Mouse (Mus musculus) midbrain, embryonic 16.5 days (tissue): Measurements from ENCODE around the gene P2rx6. TPM values are rescaled to one million over a fixed set of nuclear protein-coding genes. Genes with fewer than 3 reads are reported as not detected.

ENCODE experiments used
- ATAC-seq: fragments of 200-750 bp; cut with Nextera tagmentation; 2 replicates; pipeline ENCODE4 v1.8.0; 2017; ENCODE audit warnings: moderate TSS enrichment
- H3K27ac ChIP-seq: fragments of 300-500 bp; sonication (generic); 2 replicates; pipeline ENCODE4 v1.5.1; 2014; ENCODE audit warnings: mild to moderate bottlenecking, low read length, mixed read lengths
- H3K27me3 ChIP-seq: fragments of 300-500 bp; sonication (generic); 2 replicates; pipeline ENCODE4 v1.6.1; 2014; ENCODE audit warnings: low read depth, low read length, mixed read lengths; ENCODE audit not compliant: control insufficient read depth, insufficient read depth
- H3K36me3 ChIP-seq: fragments of 300-500 bp; sonication (generic); 2 replicates; pipeline ENCODE4 v1.6.1; 2014; ENCODE audit warnings: mild to moderate bottlenecking, low read length, moderate library complexity, mixed read lengths; ENCODE audit not compliant: control insufficient read depth, insufficient read depth
- H3K4me1 ChIP-seq: fragments of 300-500 bp; sonication (generic); 2 replicates; pipeline ENCODE4 v1.6.1; 2014; ENCODE audit warnings: mild to moderate bottlenecking, low read length, mixed read lengths; ENCODE audit not compliant: control insufficient read depth, insufficient read depth
- H3K4me2 ChIP-seq: fragments of 300-500 bp; sonication (generic); 2 replicates; pipeline ENCODE4 v1.6.1; 2014; ENCODE audit warnings: mild to moderate bottlenecking, low read length, mixed read lengths
- H3K4me3 ChIP-seq: fragments of 300-500 bp; sonication (generic); 2 replicates; pipeline ENCODE4 v1.5.1; 2014; ENCODE audit warnings: low read depth, mild to moderate bottlenecking, low read length, moderate library complexity, mixed read lengths
- H3K9ac ChIP-seq: fragments of 300-500 bp; sonication (generic); 2 replicates; pipeline ENCODE4 v1.6.1; 2014; ENCODE audit warnings: low read depth, low read length, mixed read lengths
- H3K9me3 ChIP-seq: fragments of 300-500 bp; sonication (generic); replicated peaks from 2 replicates; pipeline ENCODE4 v1.6.1; 2014; ENCODE audit warnings: mild to moderate bottlenecking, low read length, mixed read lengths; ENCODE audit not compliant: control insufficient read depth, poor library complexity, severe bottlenecking
- WGBS: fragments of 180-500 bp; shearing (Covaris S2); extraction: QIAGEN DNeasy Blood & Tissue Kit; methylation state at CpG from one replicate; pipeline ENCODE4 v1.1.7; 2014; 5-methylcytosine and 5-hydroxymethylcytosine counted together
- polyA plus RNA-seq: library from polyadenylated mRNA; unstranded; fragments of >200 nt; fragmentation: Nextera tagmentation; extraction: Ambion mirVana; gene quantifications from 2 replicates; pipeline ENCODE4 v1.2.1, GENCODE M21; 2015

Gene P2rx6
- 3.0 and 3.5 TPM in 2 replicates for polyA plus RNA-seq

DNA sequence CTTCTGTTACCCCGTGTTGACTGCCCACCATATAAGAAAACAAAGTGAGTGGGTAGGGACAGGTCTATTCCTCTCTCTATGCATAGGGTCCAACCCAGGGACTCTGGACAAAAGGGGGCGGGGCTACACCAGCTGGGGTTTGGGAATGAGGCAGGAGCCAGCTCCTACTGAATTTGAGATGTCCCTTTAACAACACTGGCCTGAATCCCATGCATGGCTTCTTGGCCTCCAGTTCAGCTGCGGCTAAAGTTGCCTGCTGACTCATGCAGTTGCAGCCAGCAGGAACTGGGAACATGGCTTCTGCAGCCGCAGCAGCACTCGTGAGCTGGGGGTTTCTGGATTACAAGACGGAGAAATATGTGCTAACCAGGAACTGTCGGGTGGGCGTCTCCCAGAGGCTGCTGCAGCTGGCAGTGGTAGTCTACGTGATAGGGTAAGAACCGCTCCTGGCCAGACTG lies at the start of gene P2rx6:
Gene P2rx6, plus strand, starts transcription at position 135 of the 458 bp plus-strand sequence.
- Histone ChIP-seq H3K27ac (peak within 1 kb of the TSS; percentile 38), H3K9ac (peak within 1 kb of the TSS; percentile 16; the same call in 1 of the 2 replicates)
- 3% methylated on average over 10 of the region's 10 CpGs for WGBS

DNA sequence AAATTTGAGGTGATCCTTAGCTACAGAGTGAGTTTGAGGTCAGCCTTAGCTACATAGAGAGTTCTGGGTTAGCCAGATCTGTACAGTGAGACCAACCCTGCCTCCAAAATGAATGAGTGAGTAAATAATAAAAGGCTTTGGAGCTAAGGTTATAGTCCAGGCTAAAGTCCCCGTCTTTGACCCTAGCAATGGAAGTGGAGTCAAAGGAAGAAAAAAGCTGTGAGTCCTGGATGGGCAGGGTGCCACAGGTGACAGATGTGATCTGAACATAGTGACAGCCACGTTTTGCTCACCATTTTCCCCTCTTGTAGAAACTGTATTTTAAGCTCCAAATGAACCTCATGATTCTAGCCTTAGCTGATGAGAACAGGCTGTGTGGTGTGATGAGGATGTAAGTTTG lies 42.8 kb upstream of the P2rx6 start:
- no peak overlapping the region for H3K27ac ChIP-seq
- no peak overlapping the region for H3K9ac ChIP-seq
- no peak for ATAC-seq
- no peaks in the 10 kb centered on the region for H3K4me1 ChIP-seq
- H3K9me3 ChIP-seq = no peaks in the 10 kb centered on the region
- no peak overlapping the region for H3K4me2 ChIP-seq
- no peak overlapping the region for H3K4me3 ChIP-seq
- H3K27me3 ChIP-seq = no peaks in the 10 kb centered on the region
- WGBS = 88% methylated on average over 2 of the region's 2 CpGs
- H3K36me3 ChIP-seq = peaks cover 58% of the 10 kb centered on the region

More for the DNA sequence above, at the start of gene P2rx6:
- H3K9me3 ChIP-seq = no peaks in the 10 kb centered on the region
- peaks cover 18% of the 10 kb centered on the region for H3K4me1 ChIP-seq
- no peaks in the 10 kb centered on the region for H3K36me3 ChIP-seq
- H3K4me2 ChIP-seq = peak within 1 kb of the TSS; percentile 44
- ATAC-seq = peak; percentile 22
- peak within 1 kb of the TSS; percentile 19; the same call in 1 of the 2 replicates for H3K4me3 ChIP-seq
- H3K27me3 ChIP-seq = no peaks in the 10 kb centered on the region; the same call in 1 of the 2 replicates

DNA sequence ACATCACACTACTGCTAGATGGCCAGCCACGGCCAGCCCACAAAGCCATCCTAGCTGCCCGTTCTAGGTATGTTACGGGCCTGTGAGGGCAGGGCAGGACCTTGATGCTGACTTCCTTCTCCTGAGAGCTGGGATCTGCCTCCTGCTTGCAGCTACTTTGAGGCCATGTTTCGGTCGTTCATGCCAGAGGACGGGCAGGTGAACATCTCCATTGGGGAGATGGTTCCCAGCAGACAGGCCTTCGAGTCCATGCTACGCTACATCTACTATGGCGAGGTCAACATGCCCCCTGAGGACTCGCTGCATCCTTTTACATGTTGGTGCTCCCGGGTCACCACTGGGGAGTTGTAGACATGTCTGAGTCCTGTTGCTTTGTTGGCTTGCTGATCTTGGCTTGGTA lies 37.5 kb upstream of the P2rx6 start:
- Histone ChIP-seq H3K9me3 (no peaks in the 10 kb centered on the region), H3K4me3 (no peak overlapping the region), H3K27ac (no peak overlapping the region), H3K4me2 (no peak overlapping the region), H3K9ac (no peak overlapping the region), H3K27me3 (no peaks in the 10 kb centered on the region), H3K4me1 (no peaks in the 10 kb centered on the region), H3K36me3 (peaks cover 69% of the 10 kb centered on the region)
- WGBS = 92% methylated on average over 11 of the region's 11 CpGs
- ATAC-seq = no peak

DNA sequence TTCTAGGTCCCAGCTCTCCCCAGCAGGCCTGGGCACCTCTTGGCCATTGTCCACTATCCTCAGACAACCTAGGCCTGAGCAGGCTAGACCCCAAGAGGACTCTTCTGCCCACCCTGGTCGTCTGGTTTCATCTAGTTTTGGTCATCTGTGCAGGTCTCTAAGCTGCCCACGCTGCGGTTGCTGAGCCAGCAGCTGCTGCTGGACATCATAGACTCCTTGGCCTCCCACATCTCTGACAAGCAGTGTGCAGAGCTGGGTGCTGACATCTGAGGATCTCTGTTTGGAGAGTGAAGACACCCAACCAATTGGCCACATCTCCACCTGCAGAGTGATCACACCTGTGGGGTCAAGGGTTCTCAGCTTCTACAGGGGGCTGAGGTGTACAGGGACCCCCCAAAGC lies 36.2 kb upstream of the P2rx6 start:
- no peak overlapping the region for H3K4me3 ChIP-seq
- H3K9ac ChIP-seq = no peak overlapping the region
- H3K27me3 ChIP-seq = no peaks in the 10 kb centered on the region
- peaks cover 63% of the 10 kb centered on the region for H3K36me3 ChIP-seq
- peaks cover 8% of the 10 kb centered on the region for H3K4me1 ChIP-seq
- ATAC-seq = no peak
- no peak overlapping the region for H3K4me2 ChIP-seq
- WGBS = 93% methylated on average over 3 of the region's 3 CpGs
- H3K27ac ChIP-seq = no peak overlapping the region
- no peaks in the 10 kb centered on the region for H3K9me3 ChIP-seq

DNA sequence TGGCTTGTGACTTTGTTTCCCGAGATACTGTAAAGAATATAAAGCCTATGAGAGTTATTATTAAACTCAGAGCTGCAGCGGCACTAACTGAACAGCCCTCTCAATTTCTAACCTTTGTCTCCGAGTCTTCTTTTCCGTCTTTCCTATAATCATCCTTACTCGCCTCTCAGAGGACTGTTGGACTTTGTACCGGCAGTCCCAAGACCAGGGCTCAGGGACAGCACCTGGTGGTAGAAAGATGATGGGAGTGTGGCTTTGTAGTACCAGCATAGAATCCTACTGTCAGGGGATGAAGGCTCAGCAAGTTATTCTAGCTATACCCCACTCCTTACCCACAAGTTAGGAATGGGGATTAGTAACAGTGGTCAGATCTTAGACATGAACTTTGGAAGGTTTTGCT lies 35.5 kb upstream of the P2rx6 start:
- 91% methylated on average over 6 of the region's 6 CpGs for WGBS
- ATAC-seq = no peak
- H3K4me1 ChIP-seq = peaks cover 8% of the 10 kb centered on the region
- H3K9ac ChIP-seq = no peak overlapping the region
- no peaks in the 10 kb centered on the region for H3K9me3 ChIP-seq
- H3K27me3 ChIP-seq = no peaks in the 10 kb centered on the region
- peaks cover 60% of the 10 kb centered on the region for H3K36me3 ChIP-seq
- H3K4me2 ChIP-seq = no peak overlapping the region
- no peak overlapping the region for H3K4me3 ChIP-seq
- H3K27ac ChIP-seq = no peak overlapping the region

DNA sequence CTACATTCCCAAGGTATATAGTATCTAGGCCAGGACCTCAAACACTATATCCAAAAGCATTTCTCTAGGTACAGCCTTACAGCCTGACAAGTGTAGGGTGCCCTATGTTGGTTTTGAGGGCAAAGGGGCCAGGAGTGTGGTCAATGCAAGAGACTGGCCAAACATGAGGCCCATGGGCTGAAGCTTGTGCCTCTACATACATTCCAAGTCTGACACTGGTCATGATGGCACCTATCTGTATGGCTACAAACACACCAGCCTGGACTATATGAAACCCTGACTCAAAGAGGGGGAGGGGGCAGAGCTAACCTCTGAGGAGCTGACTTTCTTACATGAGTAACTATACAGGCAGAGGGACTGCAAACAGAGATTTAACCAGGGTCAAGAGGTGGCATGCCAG lies 34.1 kb upstream of the P2rx6 start:
- H3K4me2 ChIP-seq = no peak overlapping the region
- no peaks in the 10 kb centered on the region for H3K9me3 ChIP-seq
- no peak overlapping the region for H3K4me3 ChIP-seq
- no peaks in the 10 kb centered on the region for H3K27me3 ChIP-seq
- H3K4me1 ChIP-seq = peaks cover 14% of the 10 kb centered on the region
- no peak overlapping the region for H3K9ac ChIP-seq
- H3K27ac ChIP-seq = no peak overlapping the region
- ATAC-seq = no peak
- peaks cover 46% of the 10 kb centered on the region for H3K36me3 ChIP-seq

DNA sequence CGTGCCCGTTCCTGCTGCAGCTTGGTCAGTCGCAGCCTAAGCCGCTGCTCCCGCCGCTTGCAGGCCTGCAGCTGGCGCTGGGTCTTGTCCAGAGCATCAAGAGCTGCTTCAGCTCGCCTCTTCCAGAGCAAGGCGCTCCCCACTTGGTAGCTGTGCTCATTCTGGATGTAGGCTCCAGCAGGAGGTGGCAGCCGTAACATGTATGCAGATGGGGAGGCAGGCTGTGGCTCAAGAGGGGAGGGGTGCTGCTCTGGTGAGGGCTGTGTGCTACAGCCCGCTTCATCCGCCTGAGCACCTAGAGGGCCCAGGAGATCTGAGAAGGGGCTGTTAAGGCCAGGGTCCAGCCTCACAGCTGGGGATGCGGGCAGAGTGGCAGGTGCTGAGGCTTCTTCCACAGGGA lies 33.4 kb upstream of the P2rx6 start:
- ATAC-seq = no peak
- no peak overlapping the region for H3K9ac ChIP-seq
- no peak overlapping the region for H3K27ac ChIP-seq
- H3K9me3 ChIP-seq = no peaks in the 10 kb centered on the region
- H3K4me2 ChIP-seq = no peak overlapping the region
- H3K4me1 ChIP-seq = peaks cover 14% of the 10 kb centered on the region
- no peaks in the 10 kb centered on the region for H3K27me3 ChIP-seq
- peaks cover 40% of the 10 kb centered on the region for H3K36me3 ChIP-seq
- 85% methylated on average over 13 of the region's 13 CpGs for WGBS
- no peak overlapping the region for H3K4me3 ChIP-seq

DNA sequence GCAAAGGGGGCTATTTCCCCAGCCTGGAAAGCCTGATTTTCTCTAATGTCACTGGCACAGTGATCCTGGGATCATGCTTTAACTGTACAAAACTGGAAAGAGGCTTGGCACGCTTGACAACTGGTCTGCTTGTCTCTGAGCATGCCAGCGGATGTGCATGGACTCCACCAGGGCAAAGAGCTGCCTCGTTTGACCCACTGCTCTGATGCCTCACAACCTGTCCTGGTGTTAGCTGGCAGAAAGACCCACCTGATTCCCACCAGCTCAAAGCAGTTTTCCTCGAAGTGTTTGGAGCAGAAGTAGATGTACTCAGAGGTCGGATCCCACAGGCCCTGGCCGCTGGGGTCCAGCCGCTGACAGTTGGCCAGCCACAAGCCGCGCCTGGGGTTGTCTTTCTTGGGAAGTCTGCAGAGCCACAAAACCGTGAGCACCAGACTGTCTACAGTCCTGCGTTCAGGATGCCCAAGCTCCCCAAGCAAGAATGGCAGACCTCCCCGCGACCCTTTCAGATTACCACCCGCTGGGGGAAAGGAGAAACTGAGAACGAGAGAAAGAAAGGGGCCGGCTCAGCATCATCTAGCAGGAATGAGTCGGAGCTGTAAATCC lies 31.6 kb upstream of the P2rx6 start:
- H3K4me2 ChIP-seq = peak overlapping the region; percentile 96
- peak; percentile 16; the same call in 1 of the 2 replicates for ATAC-seq
- 15% methylated on average over 17 of the region's 17 CpGs for WGBS
- H3K4me3 ChIP-seq = peak overlapping the region; percentile 76
- H3K9me3 ChIP-seq = no peaks in the 10 kb centered on the region
- peak overlapping the region; percentile 98 for H3K27ac ChIP-seq
- H3K36me3 ChIP-seq = peaks cover 26% of the 10 kb centered on the region
- no peaks in the 10 kb centered on the region for H3K27me3 ChIP-seq
- peaks cover 14% of the 10 kb centered on the region for H3K4me1 ChIP-seq
- H3K9ac ChIP-seq = peak overlapping the region; percentile 91

DNA sequence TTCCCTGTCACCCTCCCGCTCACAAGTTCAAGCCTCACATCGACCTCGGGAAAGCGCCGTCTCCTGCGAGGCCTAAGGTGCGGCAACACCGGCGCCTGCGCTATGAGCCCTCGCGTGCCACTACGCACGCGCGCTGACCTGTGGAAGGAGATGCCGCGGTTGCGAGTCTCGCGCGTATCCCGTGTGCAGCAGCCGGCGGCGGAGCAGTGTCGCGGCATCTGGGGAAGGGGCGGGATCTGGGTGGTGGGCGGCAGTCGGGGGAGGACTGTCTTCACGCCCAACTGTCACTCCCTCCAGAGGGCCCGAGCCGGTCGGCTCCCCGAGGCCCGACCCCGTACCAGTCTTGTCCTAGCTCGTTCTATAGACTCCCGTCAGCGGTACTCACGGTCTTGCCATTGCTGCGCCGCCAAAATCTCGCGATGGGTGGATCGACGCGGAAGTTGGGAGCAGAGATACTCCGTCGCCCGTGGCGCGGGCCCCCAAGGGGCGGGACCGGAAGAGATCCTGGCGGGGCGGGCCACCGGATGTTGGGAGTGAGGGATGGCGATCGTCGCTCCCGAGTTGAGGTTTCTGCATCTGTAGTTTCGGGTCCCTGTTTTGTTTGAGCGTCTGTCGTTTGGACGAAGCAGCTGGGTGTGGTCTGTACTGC lies 30.9 kb upstream of the P2rx6 start, which contains the start of gene Thap7:
Gene Thap7, minus strand, starts transcription at position 497 of the 649 bp plus-strand sequence.
- WGBS = 0% methylated on average over 67 of the region's 67 CpGs
- H3K4me1 ChIP-seq = peaks cover 14% of the 10 kb centered on the region
- H3K27me3 ChIP-seq = no peaks in the 10 kb centered on the region
- H3K9me3 ChIP-seq = no peaks in the 10 kb centered on the region
- H3K4me3 ChIP-seq = peak within 1 kb of the TSS; percentile 76
- H3K9ac ChIP-seq = peak within 1 kb of the TSS; percentile 91
- peak; percentile 96 for ATAC-seq
- peak within 1 kb of the TSS; percentile 98 for H3K27ac ChIP-seq
- H3K4me2 ChIP-seq = peak within 1 kb of the TSS; percentile 96
- H3K36me3 ChIP-seq = peaks cover 20% of the 10 kb centered on the region
